Mouse (Mus musculus): ENCODE measurements at regions not wholly inside any gene's neighbourhood (a gene's known extent, or its start where the extent isn't known, plus 50 kb on each side); places are given as distances from the start of the nearest gene placed in this dataset.
A peak's percentile ranks its signal among the peaks of the same experiment; 100 is the strongest.

DNA sequence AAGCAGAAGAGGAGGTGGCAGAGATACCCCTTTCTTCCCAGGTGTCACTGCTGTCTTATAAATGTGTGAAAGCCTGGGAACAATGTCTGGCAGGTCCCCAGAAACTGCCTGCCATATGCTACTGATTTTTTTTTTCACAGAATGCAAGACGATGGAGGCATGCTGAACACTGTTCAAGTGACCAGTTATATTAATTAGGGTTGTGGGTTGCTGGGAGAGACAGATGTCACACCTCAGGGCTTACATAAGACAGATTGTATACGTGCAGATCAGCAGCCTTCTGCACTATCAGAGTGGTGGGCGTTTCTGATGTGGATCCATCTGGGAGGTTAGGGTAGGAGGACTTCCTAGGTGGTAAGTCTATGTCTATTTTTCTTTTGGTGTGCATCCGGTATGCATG, 120.6 kb upstream of the Adra1b start:
- intact Hi-C loops (cut with DNase I), result no loop called here
- DNase-seq, result no peak

DNA sequence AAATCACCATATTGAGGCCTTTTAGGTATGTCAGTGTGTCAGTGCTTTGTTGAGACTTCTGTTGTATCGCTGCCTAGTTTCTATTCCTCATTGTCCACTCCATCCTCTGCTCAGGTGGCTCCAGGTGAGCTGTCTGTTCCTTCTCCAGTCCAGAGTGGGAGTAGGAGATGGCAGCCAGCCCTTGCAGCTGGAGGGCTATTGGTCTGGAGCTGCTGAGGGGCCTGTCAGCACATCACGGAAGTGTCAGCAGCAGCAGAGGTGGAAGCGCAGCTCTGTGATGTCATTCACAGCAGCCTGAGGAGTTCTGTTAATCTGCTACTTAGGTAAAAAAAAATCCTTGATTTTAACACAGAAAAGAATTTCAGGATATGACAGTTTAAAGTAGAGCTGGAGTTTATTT, 126.0 kb upstream of the Adra1b start:
- DNase-seq, result no peak
- intact Hi-C loops (cut with DNase I), result no loop called here

DNA sequence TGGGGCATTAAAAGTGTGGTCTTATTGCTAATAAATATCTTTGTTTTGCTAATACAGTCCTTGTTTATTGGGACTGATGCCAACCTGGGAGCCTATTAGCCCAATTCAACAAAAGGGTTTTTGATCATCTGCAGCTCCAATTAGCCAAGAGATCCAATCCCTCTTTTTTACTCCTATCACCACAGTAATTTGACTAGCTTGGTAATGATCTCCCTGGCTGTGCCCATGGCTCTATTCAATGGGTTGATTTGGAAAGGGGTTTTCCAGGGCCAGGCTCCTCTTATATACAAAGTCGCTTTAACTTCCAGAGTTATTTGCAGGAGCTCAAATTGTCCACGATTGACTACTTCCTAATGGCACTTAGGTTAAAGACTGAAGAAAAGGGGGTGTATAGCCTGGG, 145.1 kb upstream of the Adra1b start:
- intact Hi-C loops (cut with DNase I), result no loop called here
- DNase-seq, result no peak

DNA sequence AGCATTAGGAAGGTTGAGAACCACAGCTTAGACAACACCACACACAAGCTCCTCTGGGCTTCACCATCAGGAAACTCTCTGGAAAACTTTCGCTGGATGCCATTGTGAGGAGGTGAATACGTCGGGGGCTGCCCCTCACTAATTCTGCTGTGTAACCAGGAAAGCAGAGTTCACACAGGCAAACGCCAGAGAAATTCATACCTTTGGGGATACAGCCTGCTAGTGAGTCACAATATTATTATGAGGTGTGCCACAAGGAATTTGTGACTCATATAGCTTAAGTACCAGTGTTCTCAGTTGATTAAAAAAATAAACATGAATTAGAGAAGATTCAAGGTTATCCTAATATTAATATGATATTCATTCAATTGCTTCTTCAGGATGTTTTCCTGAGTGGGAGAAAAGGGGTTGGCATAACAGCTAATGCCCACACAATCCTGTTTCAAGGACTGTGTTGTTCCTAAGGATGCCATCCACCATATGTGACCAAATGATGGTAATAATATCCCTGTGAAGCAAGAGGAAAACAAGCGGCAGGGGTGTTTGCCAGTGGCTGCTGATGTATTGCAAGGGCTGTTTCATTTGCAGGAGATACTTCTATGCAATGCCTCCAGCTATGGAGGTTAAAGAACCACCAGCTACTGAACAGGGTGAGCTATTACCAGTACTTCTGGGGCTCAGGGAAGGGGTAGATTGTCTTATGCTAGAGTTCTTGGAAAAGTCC, 148.4 kb upstream of the Adra1b start:
- DNase-seq, result no peak
- intact Hi-C loops (cut with DNase I), result no loop called here

DNA sequence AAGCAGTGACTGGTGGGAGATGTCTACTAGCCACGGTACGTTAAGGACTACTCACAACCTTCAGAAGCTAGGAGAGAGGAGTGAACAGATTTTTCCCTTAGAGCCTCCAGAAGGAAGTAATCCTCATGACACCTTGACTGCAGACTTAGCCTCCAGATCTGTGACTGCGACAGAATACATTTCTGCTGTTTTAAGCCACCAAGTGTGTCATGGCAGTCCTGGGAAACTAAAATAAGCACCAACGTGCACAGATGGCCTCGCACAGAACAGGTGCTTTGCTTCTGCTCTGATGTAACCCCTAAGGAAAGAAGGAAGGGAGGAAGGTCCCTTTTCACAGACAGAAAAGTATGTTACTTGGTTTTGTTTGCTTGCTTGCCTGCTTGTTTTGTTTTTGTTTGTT, 151.5 kb upstream of the Adra1b start:
- intact Hi-C loops (cut with DNase I), result no loop called here
- DNase-seq, result no peak

DNA sequence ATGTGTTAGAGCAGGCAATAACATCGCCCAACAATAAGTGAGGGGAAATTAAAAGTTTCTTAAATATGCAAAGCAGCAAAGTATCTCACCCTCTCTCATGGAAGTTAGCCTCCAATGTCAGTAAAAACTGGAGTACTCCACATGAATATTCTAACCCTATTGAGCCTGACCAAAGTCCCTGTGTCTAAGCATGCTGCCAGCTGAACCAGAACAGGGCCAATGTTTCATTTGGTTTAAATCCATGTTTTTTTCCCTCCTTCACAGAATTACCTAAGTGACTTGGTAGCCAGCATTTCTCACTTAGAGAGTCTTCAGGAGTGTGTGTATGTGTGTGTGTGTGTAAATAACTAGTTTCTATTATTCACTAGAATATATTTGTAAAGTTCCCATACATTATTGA, 161.4 kb upstream of the Adra1b start:
- no peak for DNase-seq
- intact Hi-C loops (cut with DNase I), result no loop called here

DNA sequence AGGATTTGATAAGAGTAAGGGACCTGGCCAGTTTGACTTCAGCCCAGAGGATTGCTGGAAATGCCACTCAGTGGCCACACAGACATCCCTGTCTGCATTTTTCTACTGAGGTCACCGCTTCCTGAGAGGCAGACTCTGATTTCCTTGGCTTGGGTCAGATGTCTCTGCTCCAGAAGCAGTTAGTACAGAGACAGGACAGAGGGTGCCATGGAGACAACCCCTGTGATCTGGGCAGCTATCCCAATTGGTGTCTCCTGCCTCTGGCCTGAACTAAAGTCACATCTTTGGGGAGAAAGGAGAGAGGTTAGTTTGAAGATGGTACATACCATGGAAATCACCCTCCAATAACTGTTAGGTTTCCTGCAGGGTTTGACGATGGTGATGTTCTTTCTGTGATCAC, 165.2 kb upstream of the Adra1b start:
- intact Hi-C loops (cut with DNase I), result no loop called here
- peak in 1 of 2 experiments; percentile 3 for DNase-seq

DNA sequence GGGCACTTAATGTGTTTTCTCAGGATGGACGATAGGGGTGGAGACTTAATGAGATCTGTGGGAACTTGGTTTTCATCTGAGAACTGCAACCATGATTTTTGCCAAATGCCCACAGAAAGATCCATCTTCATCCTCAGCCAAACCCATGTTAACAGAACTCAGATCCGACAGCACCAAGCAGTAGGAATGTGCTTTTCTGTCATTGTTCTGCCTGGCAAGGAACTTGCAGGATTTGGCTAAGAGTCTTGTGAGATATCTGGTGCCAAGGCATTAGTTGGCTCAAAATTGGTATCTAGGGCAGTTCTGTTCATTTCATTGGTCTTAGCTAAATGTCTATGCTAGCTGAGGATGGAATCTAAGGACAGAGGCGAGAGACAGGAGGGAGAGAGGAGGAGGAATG, 182.7 kb upstream of the Adra1b start:
- intact Hi-C loops (cut with DNase I), result no loop called here
- no peak for DNase-seq

DNA sequence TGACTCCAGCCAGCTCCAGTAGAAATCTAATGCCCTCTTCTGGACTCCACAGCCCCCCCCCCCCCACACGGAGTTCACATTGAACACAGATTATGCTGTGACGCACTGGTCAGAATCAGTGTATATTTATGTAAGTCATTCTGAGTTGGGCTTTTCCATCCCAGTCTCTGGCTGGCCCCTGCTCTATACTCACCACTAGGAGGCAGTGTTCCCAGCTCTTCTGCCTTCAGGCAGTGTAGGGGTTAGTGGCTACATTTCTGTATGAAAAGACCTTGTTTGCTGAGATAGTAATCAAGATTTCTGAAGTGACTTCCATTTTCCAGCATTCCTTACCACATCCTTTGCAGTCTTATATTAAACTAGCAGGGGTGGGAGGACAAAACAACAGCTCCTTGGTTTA, 185.9 kb upstream of the Adra1b start:
- intact Hi-C loops (cut with DNase I), result no loop called here
- DNase-seq, result no peak

DNA sequence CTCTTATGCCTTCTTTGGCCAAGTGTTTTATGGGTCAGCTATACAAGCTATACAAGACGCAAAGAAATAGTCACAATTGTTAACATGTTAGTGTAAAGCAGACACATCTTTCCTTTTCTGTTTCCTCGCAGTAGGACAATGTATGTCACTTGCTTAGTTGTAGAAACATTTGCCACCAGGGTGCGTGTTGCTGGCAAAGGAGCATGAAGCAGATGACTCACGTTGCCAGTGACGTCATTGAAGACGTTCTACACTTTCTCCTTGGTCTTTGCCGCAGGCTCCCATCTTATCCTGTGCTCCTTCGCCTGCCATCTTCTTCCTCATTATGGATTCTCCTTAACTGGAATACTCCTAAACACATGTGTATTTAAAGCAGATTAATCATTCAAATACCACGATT, 188.5 kb upstream of the Adra1b start:
- DNase-seq, result no peak
- intact Hi-C loops (cut with DNase I), result no loop called here

DNA sequence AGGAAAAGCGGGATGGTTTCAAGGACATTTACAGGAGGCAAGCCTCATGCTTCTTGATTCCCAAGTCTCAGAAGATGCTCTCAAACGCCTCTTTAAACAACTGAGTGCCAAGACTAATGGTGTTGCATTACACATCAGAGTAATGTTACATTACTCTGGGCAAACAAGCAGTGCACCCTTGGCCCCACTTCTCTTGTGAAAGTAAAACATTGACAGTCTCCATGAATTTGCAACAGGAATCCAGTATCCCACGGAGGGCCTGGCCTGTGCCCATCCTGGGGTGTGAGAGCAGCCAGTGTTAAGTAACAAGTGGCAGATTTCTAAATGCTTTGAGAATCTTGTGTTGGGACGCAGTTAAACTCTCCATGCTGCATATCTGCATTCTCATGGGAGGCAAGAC, 194.3 kb upstream of the Adra1b start:
- intact Hi-C loops (cut with DNase I), result no loop called here
- no peak for DNase-seq

DNA sequence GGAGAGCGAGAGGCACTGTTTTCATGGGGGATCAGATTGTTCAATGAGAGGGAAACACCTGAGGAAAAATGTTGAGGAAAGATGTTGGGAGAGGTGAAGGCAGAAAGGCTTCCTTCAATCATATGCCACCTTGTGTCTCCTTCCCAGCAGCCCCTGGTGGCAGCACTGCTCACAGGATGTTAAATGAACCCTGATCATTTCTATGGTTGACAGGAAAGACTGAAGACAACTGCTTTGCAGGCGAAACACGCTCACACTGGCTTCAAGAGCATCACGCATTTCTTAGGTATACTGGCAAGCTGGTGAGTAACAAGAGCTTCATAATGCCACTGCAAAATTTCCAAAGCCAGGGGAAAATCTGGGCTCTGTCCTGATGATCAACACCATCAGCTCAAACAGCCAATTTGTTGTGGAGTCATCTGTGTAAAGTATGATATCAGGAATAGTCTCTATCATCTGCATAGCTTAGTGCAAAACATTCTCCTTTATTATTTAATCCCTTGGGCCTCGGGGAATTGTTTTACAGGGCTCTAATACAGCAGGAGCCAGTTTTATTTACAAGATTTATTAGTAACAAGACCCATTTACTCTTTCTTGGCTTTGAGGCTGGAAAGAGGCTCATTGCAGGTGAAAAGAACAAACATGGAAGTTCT, 202.3 kb upstream of the Adra1b start:
- intact Hi-C loops (cut with DNase I), result no loop called here
- DNase-seq, result no peak

DNA sequence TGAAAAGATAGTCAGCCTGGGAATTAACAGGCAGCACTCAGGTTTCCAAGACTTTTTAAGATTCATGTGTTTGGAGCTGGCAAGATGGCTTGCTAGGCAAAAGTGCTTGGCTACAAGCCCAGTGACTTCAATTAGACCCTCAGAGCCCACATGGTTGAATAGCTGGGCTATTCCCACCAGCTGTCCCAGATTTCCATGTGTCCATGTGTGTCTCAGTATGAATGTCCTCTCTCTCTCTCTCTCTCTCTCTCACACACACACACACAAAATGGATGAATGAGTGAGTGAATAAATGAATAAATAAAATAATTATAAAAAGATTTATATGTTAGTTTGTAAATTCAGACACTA, 202.8 kb upstream of the Adra1b start:
- no peak for DNase-seq
- intact Hi-C loops (cut with DNase I), result no loop called here

DNA sequence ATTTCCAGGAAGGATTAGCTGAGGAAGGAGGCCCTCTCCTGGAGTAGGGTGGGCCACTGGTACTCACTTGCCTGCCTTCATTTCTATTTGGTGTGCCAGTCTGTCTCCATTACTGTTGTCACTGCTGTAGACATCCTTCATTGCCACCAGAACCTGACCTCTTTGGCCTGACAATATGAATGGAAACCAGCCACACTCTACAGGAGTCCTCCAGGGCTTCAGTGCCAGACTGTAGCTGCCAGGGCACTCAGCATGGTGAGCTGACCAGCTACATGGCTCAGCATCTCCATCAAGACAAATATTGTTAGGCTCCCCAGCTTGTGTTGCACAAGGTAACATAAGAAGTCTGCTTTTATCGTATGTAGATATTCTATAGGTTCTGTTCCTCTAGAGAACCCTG, 205.2 kb upstream of the Adra1b start:
- DNase-seq, result no peak
- intact Hi-C loops (cut with DNase I), result no loop called here

DNA sequence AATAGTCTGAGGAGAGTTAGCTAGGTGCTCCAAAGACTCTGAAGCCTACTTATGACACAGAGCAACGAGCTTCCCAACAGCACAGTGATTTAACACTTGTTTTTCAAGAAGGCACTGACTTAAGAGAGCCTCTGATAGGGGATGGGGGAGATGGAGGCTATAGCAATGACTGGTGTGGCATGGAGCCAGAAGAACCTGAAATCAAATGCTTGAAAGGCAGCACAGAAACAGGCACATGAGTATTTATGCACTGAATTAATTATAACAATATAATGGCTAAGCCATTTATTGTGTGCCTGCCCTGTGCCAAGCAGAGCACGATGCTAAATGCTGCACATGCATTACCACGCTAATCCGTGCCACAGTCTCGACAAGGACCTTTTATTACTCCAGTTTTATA, 210.5 kb upstream of the Adra1b start:
- DNase-seq, result no peak

DNA sequence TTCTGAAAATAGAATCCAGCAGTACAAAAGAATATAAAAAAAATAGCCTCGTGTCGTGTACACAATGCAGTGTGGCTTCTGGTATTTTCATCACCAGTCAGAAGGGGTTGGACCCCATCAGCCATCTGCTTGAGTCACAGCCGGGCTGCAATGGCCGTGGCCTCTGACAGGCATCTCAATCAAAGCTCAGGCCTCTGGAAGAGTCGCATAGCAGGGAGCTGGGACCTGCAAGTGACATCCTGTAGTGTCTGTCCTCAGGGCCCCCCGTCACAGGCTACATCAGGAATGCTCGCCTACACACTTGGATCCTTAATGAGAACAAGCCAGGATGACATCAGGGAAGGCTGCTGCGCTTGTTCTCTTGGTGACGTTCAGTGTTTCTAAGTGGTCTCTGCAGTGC, 226.1 kb upstream of the Adra1b start:
- intact Hi-C loops (cut with DNase I), result loop anchor here (10.0 kb wide), 1 partner anchor 568 kb away; no protein-coding TSS in a partner anchor
- no peak for DNase-seq

More for the DNA sequence above, 210.5 kb upstream of the Adra1b start:
- intact Hi-C loops (cut with DNase I), result loop anchor here (10.0 kb wide), 1 partner anchor 277 kb away; no protein-coding TSS in a partner anchor

DNA sequence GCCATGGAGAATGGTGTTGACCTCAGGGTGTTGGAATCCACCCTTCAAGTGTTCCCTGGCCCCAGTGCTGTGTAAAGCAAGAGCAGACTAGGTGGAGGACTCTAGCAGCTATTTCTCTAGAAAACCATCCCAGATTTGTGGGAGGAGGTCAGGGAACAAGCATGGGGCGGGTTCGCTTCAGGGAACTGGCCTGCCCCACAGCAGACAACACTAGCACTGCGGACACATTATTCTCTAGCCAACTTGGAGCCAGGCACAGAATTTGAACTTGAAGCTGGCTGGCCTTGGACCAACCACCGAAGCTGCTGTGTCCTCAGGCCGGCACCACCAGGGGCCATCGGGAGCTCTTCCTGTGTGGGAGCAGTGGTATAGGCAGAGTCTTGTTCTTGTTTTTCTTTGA, 227.5 kb upstream of the Adra1b start:
- peak; percentile 10 to 23 for DNase-seq
- intact Hi-C loops (cut with DNase I), result loop anchor here (10.0 kb wide), 1 partner anchor 566 kb away; no protein-coding TSS in a partner anchor

DNA sequence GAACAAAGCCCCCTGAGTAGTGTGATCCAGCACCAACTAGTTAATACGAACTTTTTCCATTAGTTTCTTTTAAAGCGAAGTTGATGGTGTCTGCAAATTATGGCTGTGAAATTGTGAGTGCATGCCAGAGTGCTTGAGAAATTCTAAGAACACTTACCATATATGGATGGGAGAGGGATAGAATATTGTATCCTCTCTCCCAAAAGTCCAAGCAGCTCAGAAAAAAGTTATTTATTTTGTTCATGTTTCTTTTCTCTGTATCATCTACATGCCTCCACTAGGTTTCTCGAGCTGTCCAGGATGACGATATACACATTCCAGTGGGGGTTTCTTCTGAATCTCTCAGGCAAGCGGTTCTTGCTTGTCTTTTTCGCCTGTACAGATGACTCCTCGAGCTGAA, 232.2 kb upstream of the Adra1b start:
- intact Hi-C loops (cut with DNase I), result no loop called here
- no peak for DNase-seq

DNA sequence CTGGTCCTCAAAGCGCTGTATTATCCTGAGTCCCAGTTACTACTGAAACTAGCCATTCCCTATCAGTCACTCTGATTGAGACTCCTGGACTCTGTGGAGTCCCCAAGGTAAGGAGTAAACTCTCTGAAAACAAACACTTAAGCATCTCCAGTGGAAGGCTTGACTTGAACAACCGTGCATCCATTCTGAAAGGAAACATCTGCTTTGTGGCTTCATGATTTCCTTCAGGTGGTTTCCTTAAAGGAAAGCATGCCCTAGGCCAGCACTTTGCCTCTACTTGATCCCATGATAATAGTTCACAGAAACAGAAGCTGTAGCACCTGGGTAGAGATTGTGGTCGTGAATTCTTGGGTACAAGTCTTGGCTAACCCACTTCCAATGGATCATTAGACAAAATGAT, 235.0 kb upstream of the Adra1b start:
- no peak for DNase-seq
- intact Hi-C loops (cut with DNase I), result no loop called here

DNA sequence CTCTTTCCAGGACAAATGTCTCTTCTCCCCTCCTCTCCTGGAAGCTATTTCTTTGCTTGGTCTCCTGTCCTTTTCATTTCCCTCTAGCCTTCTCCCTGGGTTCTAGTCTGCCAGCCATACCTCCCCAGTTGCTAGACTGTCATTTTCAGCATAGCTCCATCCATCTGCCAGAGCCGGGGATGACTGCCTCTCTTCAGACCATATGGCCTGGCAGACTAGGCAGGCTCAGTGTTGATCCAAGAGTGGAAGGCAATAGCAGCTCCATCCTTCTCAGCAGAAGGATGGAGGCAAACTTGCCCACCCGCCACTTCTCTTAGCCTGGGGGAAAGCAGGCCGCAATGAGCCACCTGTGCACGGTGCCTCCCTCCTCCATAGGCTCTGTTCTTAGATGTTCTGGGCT, 242.0 kb upstream of the Adra1b start:
- no peak for DNase-seq
- intact Hi-C loops (cut with DNase I), result no loop called here

DNA sequence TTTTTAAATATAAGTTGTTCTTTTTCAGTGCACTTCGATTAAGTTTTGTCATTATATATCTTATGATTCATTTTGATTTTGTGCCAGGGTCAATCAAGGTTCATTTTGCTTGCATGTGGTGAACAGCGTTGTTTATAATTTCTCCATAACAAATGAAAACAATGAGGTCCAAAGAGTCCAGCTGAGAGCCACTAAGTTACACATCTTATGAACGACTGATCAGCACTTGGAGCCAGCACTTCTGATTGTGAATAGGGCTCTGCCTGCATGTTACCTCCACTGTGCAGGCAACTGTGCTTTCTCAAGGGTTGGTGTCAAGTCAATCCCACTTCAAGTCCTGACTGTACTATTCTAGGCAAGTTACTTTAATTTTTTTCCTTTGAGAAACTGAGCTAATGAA, 243.5 kb upstream of the Adra1b start:
- intact Hi-C loops (cut with DNase I), result no loop called here
- no peak for DNase-seq

DNA sequence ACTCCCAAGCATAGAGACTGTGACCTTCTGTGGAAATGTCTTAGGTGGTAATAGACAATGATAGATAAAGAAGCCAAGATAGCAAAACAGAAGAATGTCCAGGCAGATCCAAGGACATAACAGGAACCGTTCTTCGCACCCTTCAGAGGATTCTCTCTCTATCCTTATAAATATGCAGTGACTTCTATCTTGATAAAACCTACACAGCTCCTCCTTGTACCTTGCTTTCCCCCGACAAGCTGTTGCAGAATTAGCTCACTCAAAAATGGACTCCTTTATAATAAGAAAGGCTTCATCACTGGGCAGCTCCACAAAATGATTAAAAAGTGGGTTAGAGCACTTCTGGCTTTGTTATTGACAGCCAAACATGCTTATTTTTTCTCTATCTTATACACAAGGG, 245.4 kb upstream of the Adra1b start:
- no peak for DNase-seq
- intact Hi-C loops (cut with DNase I), result no loop called here

DNA sequence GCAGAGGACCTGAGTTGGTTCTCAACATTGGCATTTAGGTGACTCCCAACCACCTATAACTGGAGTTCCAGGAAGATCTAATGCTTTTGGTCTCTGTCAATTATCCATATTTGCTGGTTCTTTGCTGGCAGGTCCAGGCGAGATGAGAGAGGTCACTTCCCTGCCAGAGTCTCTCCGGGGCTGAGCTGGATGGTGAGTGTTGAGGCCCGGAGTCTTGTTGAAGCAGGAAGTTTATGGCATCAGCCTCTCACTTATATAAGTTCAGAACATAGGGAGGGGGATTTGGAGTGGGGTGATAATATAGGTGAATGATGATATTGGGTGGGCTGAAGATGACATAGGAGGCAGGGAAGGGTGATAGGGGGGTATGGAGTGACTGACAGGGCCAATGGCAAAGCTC, 246.3 kb upstream of the Il12b start:
- no peak for DNase-seq
- intact Hi-C loops (cut with DNase I), result no loop called here
